Mouse (Mus musculus): ENCODE measurements around the gene Kcnip3. TPM values are rescaled to one million over a fixed set of nuclear protein-coding genes. Genes with fewer than 3 reads are reported as not detected.

The Kcnip3 gene
- total and polyA plus RNA-seq, 2 experiments: 0.09 to 0.45 TPM

GRCm38 (mm10) chr2:127506131-127506632 lies 15.7 kb downstream of the Kcnip3 start:
- TF ChIP-seq POLR2A (IDR thresholded peaks at IDR 0.05; ENCODE audit: extremely low read depth, insufficient read depth, low read length): no peak
- TF ChIP-seq CTCF (IDR thresholded peaks at IDR 0.05; ENCODE audit: low read depth, low read length): no peak
- H3K79me2 ChIP-seq (ENCODE audit: control insufficient read depth, insufficient read depth, low read length): no peaks in the 10 kb centered on the region
- H3K36me3 ChIP-seq (ENCODE audit: control insufficient read depth, insufficient read depth, low read length): no peaks in the 10 kb centered on the region
- peak; percentile 75 for DNase-seq (ENCODE audit: extremely low read depth, low read depth, low spot score)
- H3K4me1 ChIP-seq (ENCODE audit: control insufficient read depth, insufficient read depth, low read length): peaks cover 6% of the 10 kb centered on the region
- no peak overlapping the region for H3K27ac ChIP-seq (replicated peaks; ENCODE audit: insufficient read depth, low read depth, low read length)
- no peak overlapping the region for H3K9ac ChIP-seq (ENCODE audit: low read depth, low read length)
- H3K27me3 ChIP-seq (ENCODE audit: control insufficient read depth, insufficient read depth, low read length): no peaks in the 10 kb centered on the region
- 35% methylated on average over 6 of the region's 6 CpGs for WGBS
- H3K4me3 ChIP-seq (ENCODE audit: insufficient read depth, low read depth, low read length): no peak overlapping the region

GRCm38 (mm10) chr2:127505196-127505595 lies 16.7 kb downstream of the Kcnip3 start:
- Histone ChIP-seq H3K79me2 (ENCODE audit: control insufficient read depth, insufficient read depth, low read length) (no peaks in the 10 kb centered on the region), H3K27me3 (ENCODE audit: control insufficient read depth, insufficient read depth, low read length) (no peaks in the 10 kb centered on the region), H3K27ac (replicated peaks; ENCODE audit: insufficient read depth, low read depth, low read length) (no peak overlapping the region), H3K4me1 (ENCODE audit: control insufficient read depth, insufficient read depth, low read length) (peaks cover 6% of the 10 kb centered on the region), H3K36me3 (ENCODE audit: control insufficient read depth, insufficient read depth, low read length) (no peaks in the 10 kb centered on the region), H3K9ac (ENCODE audit: low read depth, low read length) (no peak overlapping the region), H3K4me3 (ENCODE audit: insufficient read depth, low read depth, low read length) (no peak overlapping the region)
- DNase-seq (ENCODE audit: extremely low read depth, low read depth, low spot score): no peak
- TF ChIP-seq CTCF (IDR thresholded peaks at IDR 0.05; ENCODE audit: low read depth, low read length) (no peak), POLR2A (IDR thresholded peaks at IDR 0.05; ENCODE audit: extremely low read depth, insufficient read depth, low read length) (no peak)
- WGBS: 69% methylated on average over 4 of the region's 4 CpGs

- Histone ChIP-seq H3K27me3 (ENCODE audit: control insufficient read depth, insufficient read depth, low read length) (no peaks in the 10 kb centered on the region), H3K36me3 (ENCODE audit: control insufficient read depth, insufficient read depth, low read length) (no peaks in the 10 kb centered on the region), H3K4me3 (ENCODE audit: insufficient read depth, low read depth, low read length) (no peak overlapping the region), H3K27ac (replicated peaks; ENCODE audit: insufficient read depth, low read depth, low read length) (no peak overlapping the region), H3K79me2 (ENCODE audit: control insufficient read depth, insufficient read depth, low read length) (no peaks in the 10 kb centered on the region), H3K9ac (ENCODE audit: low read depth, low read length) (no peak overlapping the region), H3K4me1 (ENCODE audit: control insufficient read depth, insufficient read depth, low read length) (peaks cover 6% of the 10 kb centered on the region)
- TF ChIP-seq POLR2A (IDR thresholded peaks at IDR 0.05; ENCODE audit: extremely low read depth, insufficient read depth, low read length) (no peak), CTCF (IDR thresholded peaks at IDR 0.05; ENCODE audit: low read depth, low read length) (no peak)
- 74% methylated on average over 8 of the region's 8 CpGs for WGBS
- no peak for DNase-seq (ENCODE audit: extremely low read depth, low read depth, low spot score)
Observed at GRCm38 (mm10) chr2:127503751-127504549, 17.9 kb downstream of the Kcnip3 start.

- no peak overlapping the region for H3K4me3 ChIP-seq (ENCODE audit: insufficient read depth, low read depth, low read length)
- H3K27me3 ChIP-seq (ENCODE audit: control insufficient read depth, insufficient read depth, low read length): no peaks in the 10 kb centered on the region
- no peak overlapping the region for H3K27ac ChIP-seq (replicated peaks; ENCODE audit: insufficient read depth, low read depth, low read length)
- no peak for TF ChIP-seq POLR2A (IDR thresholded peaks at IDR 0.05; ENCODE audit: extremely low read depth, insufficient read depth, low read length)
- TF ChIP-seq CTCF (IDR thresholded peaks at IDR 0.05; ENCODE audit: low read depth, low read length): peak; percentile 80
- peaks cover 3% of the 10 kb centered on the region for H3K4me1 ChIP-seq (ENCODE audit: control insufficient read depth, insufficient read depth, low read length)
- no peak overlapping the region for H3K9ac ChIP-seq (ENCODE audit: low read depth, low read length)
- DNase-seq (ENCODE audit: extremely low read depth, low read depth, low spot score): peak; percentile 28
- 51% methylated on average over 7 of the region's 7 CpGs for WGBS
- no peaks in the 10 kb centered on the region for H3K79me2 ChIP-seq (ENCODE audit: control insufficient read depth, insufficient read depth, low read length)
- H3K36me3 ChIP-seq (ENCODE audit: control insufficient read depth, insufficient read depth, low read length): no peaks in the 10 kb centered on the region
Observed at GRCm38 (mm10) chr2:127501061-127501460, 20.8 kb downstream of the Kcnip3 start.

- no peaks in the 10 kb centered on the region for H3K4me1 ChIP-seq (ENCODE audit: control insufficient read depth, insufficient read depth, low read length)
- H3K79me2 ChIP-seq (ENCODE audit: control insufficient read depth, insufficient read depth, low read length): no peaks in the 10 kb centered on the region
- no peak for DNase-seq (ENCODE audit: extremely low read depth, low read depth, low spot score)
- H3K9ac ChIP-seq (ENCODE audit: low read depth, low read length): no peak overlapping the region
- WGBS: 75% methylated on average over 8 of the region's 8 CpGs
- no peak for TF ChIP-seq CTCF (IDR thresholded peaks at IDR 0.05; ENCODE audit: low read depth, low read length)
- TF ChIP-seq POLR2A (IDR thresholded peaks at IDR 0.05; ENCODE audit: extremely low read depth, insufficient read depth, low read length): no peak
- no peaks in the 10 kb centered on the region for H3K27me3 ChIP-seq (ENCODE audit: control insufficient read depth, insufficient read depth, low read length)
- H3K27ac ChIP-seq (replicated peaks; ENCODE audit: insufficient read depth, low read depth, low read length): no peak overlapping the region
- no peaks in the 10 kb centered on the region for H3K36me3 ChIP-seq (ENCODE audit: control insufficient read depth, insufficient read depth, low read length)
- H3K4me3 ChIP-seq (ENCODE audit: insufficient read depth, low read depth, low read length): no peak overlapping the region
Observed at GRCm38 (mm10) chr2:127498750-127499149, 23.1 kb downstream of the Kcnip3 start.

GRCm38 (mm10) chr2:127496321-127496720 lies 25.6 kb downstream of the Kcnip3 start:
- H3K27me3 ChIP-seq (ENCODE audit: control insufficient read depth, insufficient read depth, low read length): no peaks in the 10 kb centered on the region
- no peak overlapping the region for H3K9ac ChIP-seq (ENCODE audit: low read depth, low read length)
- no peaks in the 10 kb centered on the region for H3K79me2 ChIP-seq (ENCODE audit: control insufficient read depth, insufficient read depth, low read length)
- H3K4me3 ChIP-seq (ENCODE audit: insufficient read depth, low read depth, low read length): no peak overlapping the region
- H3K27ac ChIP-seq (replicated peaks; ENCODE audit: insufficient read depth, low read depth, low read length): no peak overlapping the region
- no peaks in the 10 kb centered on the region for H3K36me3 ChIP-seq (ENCODE audit: control insufficient read depth, insufficient read depth, low read length)
- no peak for TF ChIP-seq POLR2A (IDR thresholded peaks at IDR 0.05; ENCODE audit: extremely low read depth, insufficient read depth, low read length)
- TF ChIP-seq CTCF (IDR thresholded peaks at IDR 0.05; ENCODE audit: low read depth, low read length): no peak
- no peak for DNase-seq (ENCODE audit: extremely low read depth, low read depth, low spot score)
- WGBS: 88% methylated on average over 1 of the region's 1 CpGs
- no peaks in the 10 kb centered on the region for H3K4me1 ChIP-seq (ENCODE audit: control insufficient read depth, insufficient read depth, low read length)
